Mouse (Mus musculus): Measurements from ENCODE around the gene Creg1. TPM values are rescaled to one million over a fixed set of nuclear protein-coding genes. Genes with fewer than 3 reads are reported as not detected.
"Not testable (repeated sequence)": the region's sequence is repeated elsewhere in the genome, so short reads cannot be mapped to it uniquely, and the experiment has no call there.

Gene Creg1
- polyA plus RNA-seq, 1 experiment from 2014 or later: 16.6 TPM

GRCm38 (mm10) chr1:165741989-165742388, 21.6 kb upstream of the Creg1 start:
- Histone ChIP-seq H3K4me2 (ENCODE audit: low read length) (no peak overlapping the region), H3K4me1 (replicated peaks; ENCODE audit: control insufficient read depth, insufficient read depth, low read length) (no peaks in the 10 kb centered on the region), H3K9ac (replicated peaks; ENCODE audit: low read depth, low read length) (no peak overlapping the region), H3K27me3 (replicated peaks; ENCODE audit: control insufficient read depth, insufficient read depth, low read length) (no peaks in the 10 kb centered on the region), H3K27ac (ENCODE audit: low read length) (no peak overlapping the region), H3K4me3 (replicated peaks; ENCODE audit: low read length) (no peak overlapping the region), H3K9me3 (ENCODE audit: control insufficient read depth, low read length) (no peaks in the 10 kb centered on the region), H3K36me3 (ENCODE audit: control insufficient read depth, insufficient read depth) (no peaks in the 10 kb centered on the region)
- 86% methylated on average over 8 of the region's 8 CpGs for WGBS
- no peak for ATAC-seq

DNA sequence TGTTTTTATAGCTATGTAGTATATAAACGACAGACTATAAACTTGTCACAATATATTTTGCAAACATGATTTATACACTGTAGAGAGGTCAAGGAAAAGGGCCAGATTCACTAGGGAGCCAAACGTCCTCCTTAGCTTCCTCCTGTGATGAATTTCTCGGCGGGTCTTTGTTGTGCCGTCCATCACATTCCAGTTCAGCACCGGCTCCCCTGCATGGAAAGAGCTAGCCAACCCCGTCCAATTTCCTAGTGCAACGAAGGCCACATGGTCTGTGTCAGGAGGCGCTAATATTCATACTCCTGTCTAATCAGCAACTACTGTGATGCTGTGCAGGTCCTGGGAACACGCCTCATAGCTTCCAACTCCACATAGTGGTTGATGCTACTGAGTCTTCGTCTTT, 15.5 kb upstream of the Creg1 start:
- no peak for ATAC-seq
- Histone ChIP-seq H3K27ac (ENCODE audit: low read length) (no peak overlapping the region), H3K4me1 (replicated peaks; ENCODE audit: control insufficient read depth, insufficient read depth, low read length) (no peaks in the 10 kb centered on the region), H3K4me2 (ENCODE audit: low read length) (no peak overlapping the region), H3K4me3 (replicated peaks; ENCODE audit: low read length) (no peak overlapping the region), H3K36me3 (ENCODE audit: control insufficient read depth, insufficient read depth) (no peaks in the 10 kb centered on the region), H3K9me3 (ENCODE audit: control insufficient read depth, low read length) (no peaks in the 10 kb centered on the region), H3K9ac (replicated peaks; ENCODE audit: low read depth, low read length) (no peak overlapping the region), H3K27me3 (replicated peaks; ENCODE audit: control insufficient read depth, insufficient read depth, low read length) (no peaks in the 10 kb centered on the region)
- 58% methylated on average over 11 of the region's 11 CpGs for WGBS

DNA sequence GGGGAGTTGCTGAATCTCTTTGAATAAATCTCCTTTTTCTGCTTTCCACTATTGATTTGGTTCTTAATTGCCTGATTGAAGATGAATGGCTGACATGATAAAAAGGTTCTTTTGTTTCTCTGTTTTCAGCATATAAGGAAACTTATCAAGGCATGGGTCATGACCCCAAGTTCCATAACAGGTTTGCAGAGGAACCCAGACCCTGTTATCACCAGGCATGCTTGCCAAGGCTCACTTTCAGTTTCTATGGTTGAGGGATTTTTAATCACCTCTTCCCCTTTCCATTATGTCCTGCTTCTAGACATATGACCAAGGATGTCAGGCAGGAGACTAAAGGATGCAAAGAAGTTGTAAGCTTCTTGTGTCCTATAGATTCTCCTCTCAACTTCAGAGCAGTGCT, 12.4 kb upstream of the Creg1 start:
- Histone ChIP-seq H3K9ac (replicated peaks; ENCODE audit: low read depth, low read length) (no peak overlapping the region), H3K27ac (ENCODE audit: low read length) (no peak overlapping the region), H3K4me2 (ENCODE audit: low read length) (no peak overlapping the region), H3K27me3 (replicated peaks; ENCODE audit: control insufficient read depth, insufficient read depth, low read length) (no peaks in the 10 kb centered on the region), H3K4me1 (replicated peaks; ENCODE audit: control insufficient read depth, insufficient read depth, low read length) (no peaks in the 10 kb centered on the region), H3K36me3 (ENCODE audit: control insufficient read depth, insufficient read depth) (no peaks in the 10 kb centered on the region), H3K4me3 (replicated peaks; ENCODE audit: low read length) (no peak overlapping the region), H3K9me3 (ENCODE audit: control insufficient read depth, low read length) (no peaks in the 10 kb centered on the region)
- no peak for ATAC-seq

DNA sequence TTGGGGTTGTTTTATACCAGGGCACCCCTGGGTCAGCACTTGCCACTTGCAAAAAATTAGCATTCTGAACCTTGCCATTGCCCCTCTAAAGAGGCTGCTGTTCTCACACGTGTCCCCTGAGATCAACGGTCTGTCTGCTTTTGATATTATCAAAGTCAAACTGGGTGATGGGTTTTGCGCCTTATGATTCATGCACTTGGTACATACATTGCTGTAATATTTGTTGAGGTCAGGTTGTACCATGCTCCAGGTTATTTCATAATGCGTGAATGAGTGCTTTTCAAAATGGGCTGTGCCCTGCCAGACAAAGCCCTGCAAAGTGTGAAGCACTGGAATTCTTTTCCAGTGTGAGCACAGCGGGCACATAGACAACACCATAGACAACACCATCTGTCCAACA, 11.7 kb upstream of the Creg1 start:
- WGBS: 84% methylated on average over 5 of the region's 5 CpGs
- no peak overlapping the region for H3K9ac ChIP-seq (replicated peaks; ENCODE audit: low read depth, low read length)
- ATAC-seq: no peak
- no peak overlapping the region for H3K27ac ChIP-seq (ENCODE audit: low read length)
- H3K9me3 ChIP-seq (ENCODE audit: control insufficient read depth, low read length): no peaks in the 10 kb centered on the region
- no peaks in the 10 kb centered on the region for H3K27me3 ChIP-seq (replicated peaks; ENCODE audit: control insufficient read depth, insufficient read depth, low read length)
- H3K4me3 ChIP-seq (replicated peaks; ENCODE audit: low read length): no peak overlapping the region
- no peak overlapping the region for H3K4me2 ChIP-seq (ENCODE audit: low read length)
- no peaks in the 10 kb centered on the region for H3K4me1 ChIP-seq (replicated peaks; ENCODE audit: control insufficient read depth, insufficient read depth, low read length)
- no peaks in the 10 kb centered on the region for H3K36me3 ChIP-seq (ENCODE audit: control insufficient read depth, insufficient read depth)

DNA sequence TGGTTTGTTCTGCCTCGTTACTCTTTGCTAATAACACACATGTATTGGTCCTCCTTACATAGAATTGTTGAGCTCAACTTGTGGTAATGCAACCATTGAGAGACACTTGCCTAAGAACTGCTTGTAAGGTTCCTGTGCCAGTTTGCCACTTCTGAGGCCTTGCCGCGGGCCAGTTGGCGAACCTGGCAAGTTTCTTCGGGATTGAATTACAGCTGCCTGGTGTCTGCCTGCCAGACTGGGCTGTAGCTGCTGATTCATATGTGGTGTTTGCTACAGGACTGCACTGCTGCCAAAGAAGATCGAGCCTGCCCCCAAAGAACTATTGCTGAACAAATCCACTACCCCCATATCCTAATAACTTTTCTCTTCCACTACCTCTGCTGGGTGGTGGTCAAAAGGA, 9.3 kb upstream of the Creg1 start:
- no peak overlapping the region for H3K27ac ChIP-seq (ENCODE audit: low read length)
- no peaks in the 10 kb centered on the region for H3K4me1 ChIP-seq (replicated peaks; ENCODE audit: control insufficient read depth, insufficient read depth, low read length)
- no peak overlapping the region for H3K4me2 ChIP-seq (ENCODE audit: low read length)
- no peaks in the 10 kb centered on the region for H3K27me3 ChIP-seq (replicated peaks; ENCODE audit: control insufficient read depth, insufficient read depth, low read length)
- no peaks in the 10 kb centered on the region for H3K9me3 ChIP-seq (ENCODE audit: control insufficient read depth, low read length)
- ATAC-seq: no peak
- no peaks in the 10 kb centered on the region for H3K36me3 ChIP-seq (ENCODE audit: control insufficient read depth, insufficient read depth)
- 74% methylated on average over 6 of the region's 6 CpGs for WGBS
- H3K4me3 ChIP-seq (replicated peaks; ENCODE audit: low read length): no peak overlapping the region
- no peak overlapping the region for H3K9ac ChIP-seq (replicated peaks; ENCODE audit: low read depth, low read length)

DNA sequence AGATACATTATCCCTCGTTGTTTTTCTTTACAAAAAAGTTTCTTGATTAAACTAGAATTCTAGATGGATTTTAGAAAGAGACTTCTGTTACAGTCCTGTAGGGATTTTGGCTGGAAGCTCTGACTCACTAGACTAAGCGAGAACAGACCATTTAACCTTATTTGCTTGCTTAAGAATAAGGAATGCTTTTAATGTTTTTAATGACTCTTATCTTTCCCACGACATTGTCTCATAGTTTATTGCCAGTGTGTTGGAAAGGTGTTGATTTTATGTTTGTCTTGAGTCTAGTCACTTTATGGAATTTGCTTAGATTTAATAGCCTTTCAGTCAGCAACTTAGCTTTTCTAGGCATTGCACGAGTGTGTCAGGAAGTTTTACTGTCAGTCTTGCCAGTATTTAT, 8.4 kb upstream of the Creg1 start:
- Histone ChIP-seq H3K36me3 (ENCODE audit: control insufficient read depth, insufficient read depth) (no peaks in the 10 kb centered on the region), H3K4me3 (replicated peaks; ENCODE audit: low read length) (no peak overlapping the region), H3K9me3 (ENCODE audit: control insufficient read depth, low read length) (no peaks in the 10 kb centered on the region), H3K9ac (replicated peaks; ENCODE audit: low read depth, low read length) (no peak overlapping the region), H3K27me3 (replicated peaks; ENCODE audit: control insufficient read depth, insufficient read depth, low read length) (no peaks in the 10 kb centered on the region), H3K4me2 (ENCODE audit: low read length) (no peak overlapping the region), H3K27ac (ENCODE audit: low read length) (no peak overlapping the region), H3K4me1 (replicated peaks; ENCODE audit: control insufficient read depth, insufficient read depth, low read length) (no peaks in the 10 kb centered on the region)
- WGBS: 71% methylated on average over 4 of the region's 4 CpGs
- ATAC-seq: no peak

DNA sequence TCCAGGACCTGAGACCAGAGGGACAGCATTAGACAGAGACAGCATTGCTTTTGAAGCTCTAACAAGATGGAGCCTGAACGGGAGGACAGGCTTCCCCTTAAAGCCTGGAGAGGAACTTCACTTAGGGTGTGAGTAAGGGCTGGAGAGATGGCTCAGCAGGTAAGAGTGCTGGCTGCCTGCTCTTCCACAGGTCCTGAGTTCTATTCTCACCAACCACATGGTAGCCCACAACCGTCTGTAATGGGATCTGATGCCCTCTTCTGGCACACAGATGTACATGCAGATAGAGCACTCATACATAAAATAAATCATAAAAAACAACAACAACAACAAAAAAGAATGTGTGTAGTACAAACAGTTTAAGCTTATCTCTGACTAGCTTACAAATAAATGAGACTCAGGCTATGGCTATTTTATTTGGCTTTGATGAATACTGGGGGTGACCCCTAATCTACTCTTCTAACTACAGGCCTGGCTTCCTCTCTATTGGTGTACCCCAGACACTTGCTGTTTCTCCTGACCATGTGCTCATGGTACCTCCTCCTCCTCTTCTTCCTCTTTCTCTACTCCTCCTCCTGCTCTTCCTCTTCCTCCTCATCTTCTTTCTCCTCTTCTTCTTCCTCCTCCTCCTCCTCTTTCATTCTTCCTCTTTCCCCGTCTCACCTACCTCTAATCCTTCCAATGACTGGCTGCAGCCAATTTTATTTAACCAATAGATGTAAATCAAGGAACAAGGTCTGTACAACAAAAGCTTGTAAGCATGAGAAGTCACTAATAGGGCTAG, 1.8 kb upstream of the Creg1 start:
- Histone ChIP-seq H3K9ac (replicated peaks; ENCODE audit: low read depth, low read length) (no peak overlapping the region), H3K4me3 (replicated peaks; ENCODE audit: low read length) (no peak overlapping the region), H3K4me2 (ENCODE audit: low read length) (no peak overlapping the region), H3K36me3 (ENCODE audit: control insufficient read depth, insufficient read depth) (no peaks in the 10 kb centered on the region), H3K9me3 (ENCODE audit: control insufficient read depth, low read length) (no peaks in the 10 kb centered on the region), H3K27me3 (replicated peaks; ENCODE audit: control insufficient read depth, insufficient read depth, low read length) (peaks cover 5% of the 10 kb centered on the region; the same call in 1 of the 2 replicates), H3K4me1 (replicated peaks; ENCODE audit: control insufficient read depth, insufficient read depth, low read length) (peaks cover 12% of the 10 kb centered on the region), H3K27ac (ENCODE audit: low read length) (no peak overlapping the region)
- ATAC-seq: no peak
- 78% methylated on average over 3 of the region's 3 CpGs for WGBS

- not testable (repeated sequence) for H3K9me3 ChIP-seq (ENCODE audit: control insufficient read depth, low read length); H3K4me2 ChIP-seq (ENCODE audit: low read length); H3K27ac ChIP-seq (ENCODE audit: low read length); H3K9ac ChIP-seq (replicated peaks; ENCODE audit: low read depth, low read length); H3K4me3 ChIP-seq (replicated peaks; ENCODE audit: low read length); H3K27me3 ChIP-seq (replicated peaks; ENCODE audit: control insufficient read depth, insufficient read depth, low read length); ATAC-seq; H3K36me3 ChIP-seq (ENCODE audit: control insufficient read depth, insufficient read depth)
- H3K4me1 ChIP-seq (replicated peaks; ENCODE audit: control insufficient read depth, insufficient read depth, low read length): peaks cover 12% of the 10 kb centered on the region
- 75% methylated on average over 2 of the region's 2 CpGs for WGBS
Observed at GRCm38 (mm10) chr1:165762498-165762897, 1.0 kb upstream of the Creg1 start.

GRCm38 (mm10) chr1:165762914-165763634, 472 bp upstream of the Creg1 start:
- Histone ChIP-seq H3K9me3 (ENCODE audit: control insufficient read depth, low read length) (no peaks in the 10 kb centered on the region), H3K4me1 (replicated peaks; ENCODE audit: control insufficient read depth, insufficient read depth, low read length) (peaks cover 12% of the 10 kb centered on the region), H3K9ac (replicated peaks; ENCODE audit: low read depth, low read length) (no peak overlapping the region), H3K4me3 (replicated peaks; ENCODE audit: low read length) (peak overlapping the region; percentile 86), H3K27ac (ENCODE audit: low read length) (no peak overlapping the region), H3K36me3 (ENCODE audit: control insufficient read depth, insufficient read depth) (no peaks in the 10 kb centered on the region), H3K4me2 (ENCODE audit: low read length) (peak overlapping the region; percentile 99), H3K27me3 (replicated peaks; ENCODE audit: control insufficient read depth, insufficient read depth, low read length) (peaks cover 8% of the 10 kb centered on the region; the same call in 1 of the 2 replicates)
- WGBS: 31% methylated on average over 14 of the region's 14 CpGs
- ATAC-seq: peak; percentile 36
